Mouse (Mus musculus) forebrain, embryonic 16.5 days (tissue): ENCODE results near the gene Otulinl. TPM values are rescaled to one million over a fixed set of nuclear protein-coding genes. Genes with fewer than 3 reads are reported as not detected.

Experiments
- ATAC-seq: fragments of 200-750 bp; cut with Nextera tagmentation; 2 replicates; pipeline ENCODE4 v1.8.0; 2017; ENCODE audit warnings: mild to moderate bottlenecking, moderate library complexity
- H3K27ac ChIP-seq: fragments of 300-500 bp; sonication (generic); 2 replicates; pipeline ENCODE4 v1.5.1; 2014; ENCODE audit warnings: low read length, control low read depth
- H3K27me3 ChIP-seq: fragments of 300-500 bp; sonication (generic); replicated peaks from 2 replicates; pipeline ENCODE4 v1.6.1; 2014; ENCODE audit warnings: low read length; ENCODE audit not compliant: control insufficient read depth, insufficient read depth
- H3K36me3 ChIP-seq: fragments of 300-500 bp; sonication (generic); 2 replicates; pipeline ENCODE4 v1.6.1; 2014; ENCODE audit not compliant: control insufficient read depth, insufficient read depth
- H3K4me1 ChIP-seq: fragments of 300-500 bp; sonication (generic); replicated peaks from 2 replicates; pipeline ENCODE4 v1.6.1; 2014; ENCODE audit warnings: low read length; ENCODE audit not compliant: control insufficient read depth, insufficient read depth
- H3K4me2 ChIP-seq: fragments of 300-500 bp; sonication (generic); 2 replicates; pipeline ENCODE4 v1.6.1; 2014; ENCODE audit warnings: mild to moderate bottlenecking, low read length, control low read depth
- H3K4me3 ChIP-seq: fragments of 300-500 bp; sonication (generic); replicated peaks from 2 replicates; pipeline ENCODE4 v1.5.1; 2014; ENCODE audit warnings: mild to moderate bottlenecking, low read length, control low read depth
- H3K9ac ChIP-seq: fragments of 300-500 bp; sonication (generic); replicated peaks from 2 replicates; pipeline ENCODE4 v1.6.1; 2014; ENCODE audit warnings: low read depth, low read length, control low read depth
- H3K9me3 ChIP-seq: fragments of 300-500 bp; sonication (generic); 2 replicates; pipeline ENCODE4 v1.6.1; 2016; ENCODE audit warnings: low read length; ENCODE audit not compliant: control insufficient read depth
- WGBS: fragments of 180-500 bp; shearing (Covaris S2); extraction: QIAGEN DNeasy Blood & Tissue Kit; methylation state at CpG from one replicate; pipeline ENCODE4 v1.1.7; 2014; 5-methylcytosine and 5-hydroxymethylcytosine counted together
- polyA plus RNA-seq: library from polyadenylated mRNA; unstranded; fragments of >200 nt; fragmentation: Nextera tagmentation; extraction: Ambion mirVana; gene quantifications from 2 replicates; pipeline ENCODE4 v1.2.1, GENCODE M21; 2015

Otulinl gene
- polyA plus RNA-seq, 1 experiment from 2014 or later: 13.6 TPM

GRCm38 (mm10) chr15:27627794-27628193 is 53.6 kb downstream of the Otulinl start:
- Histone ChIP-seq H3K27ac (no peak overlapping the region), H3K36me3 (0 out of 2 replicates have a peak, but pooled peaks cover 3% of the 10 kb centered on the region), H3K9me3 (no peaks in the 10 kb centered on the region), H3K4me1 (peaks cover 18% of the 10 kb centered on the region), H3K9ac (no peak overlapping the region), H3K4me2 (no peak overlapping the region), H3K4me3 (no peak overlapping the region), H3K27me3 (no peaks in the 10 kb centered on the region)
- 90% methylated on average over 9 of the region's 9 CpGs for WGBS
- ATAC-seq: no peak

- 100% methylated on average over 1 of the region's 1 CpGs for whole genome bisulfite sequencing
These were observed 55.1 kb downstream of the Otulinl start for GRCm38 (mm10) chr15:27626314-27626713.

GRCm38 (mm10) chr15:27625890-27626255 is 55.5 kb downstream of the Otulinl start:
- no peak overlapping the region for H3K4me3 ChIP-seq
- no peak overlapping the region for H3K4me2 ChIP-seq
- peaks cover 14% of the 10 kb centered on the region for H3K4me1 ChIP-seq
- ATAC-seq: no peak
- no peaks in the 10 kb centered on the region for H3K9me3 ChIP-seq
- H3K27me3 ChIP-seq: no peaks in the 10 kb centered on the region
- no peak overlapping the region for H3K27ac ChIP-seq
- H3K9ac ChIP-seq: no peak overlapping the region
- 0 out of 2 replicates have a peak, but pooled peaks cover 3% of the 10 kb centered on the region for H3K36me3 ChIP-seq
- WGBS: 91% methylated on average over 10 of the region's 10 CpGs

More at GRCm38 (mm10) chr15:27626314-27626713, 55.1 kb downstream of the Otulinl start:
- H3K4me2 ChIP-seq: no peak overlapping the region
- H3K27me3 ChIP-seq: no peaks in the 10 kb centered on the region
- no peak overlapping the region for H3K27ac ChIP-seq
- H3K4me1 ChIP-seq: peaks cover 18% of the 10 kb centered on the region
- ATAC-seq: no peak
- H3K4me3 ChIP-seq: no peak overlapping the region
- H3K9me3 ChIP-seq: no peaks in the 10 kb centered on the region
- no peak overlapping the region for H3K9ac ChIP-seq
- 0 out of 2 replicates have a peak, but pooled peaks cover 3% of the 10 kb centered on the region for H3K36me3 ChIP-seq

GRCm38 (mm10) chr15:27625014-27625889 is 56.1 kb downstream of the Otulinl start:
- Histone ChIP-seq H3K27me3 (no peaks in the 10 kb centered on the region), H3K36me3 (0 out of 2 replicates have a peak, but pooled peaks cover 3% of the 10 kb centered on the region), H3K9me3 (no peaks in the 10 kb centered on the region), H3K27ac (no peak overlapping the region), H3K4me2 (no peak overlapping the region), H3K4me3 (no peak overlapping the region), H3K4me1 (peaks cover 13% of the 10 kb centered on the region), H3K9ac (no peak overlapping the region)
- 91% methylated on average over 13 of the region's 13 CpGs for WGBS
- no peak for ATAC-seq

GRCm38 (mm10) chr15:27623286-27623685 is 58.1 kb downstream of the Otulinl start:
- Histone ChIP-seq H3K4me2 (no peak overlapping the region), H3K27me3 (no peaks in the 10 kb centered on the region), H3K27ac (no peak overlapping the region), H3K36me3 (peaks cover 3% of the 10 kb centered on the region; the same call in 1 of the 2 replicates), H3K4me3 (no peak overlapping the region), H3K9ac (no peak overlapping the region), H3K4me1 (no peaks in the 10 kb centered on the region), H3K9me3 (no peaks in the 10 kb centered on the region)
- no peak for ATAC-seq
- 91% methylated on average over 6 of the region's 6 CpGs for WGBS

- H3K4me2 ChIP-seq: no peak overlapping the region
- ATAC-seq: no peak
- H3K9me3 ChIP-seq: no peaks in the 10 kb centered on the region
- no peak overlapping the region for H3K27ac ChIP-seq
- 85% methylated on average over 6 of the region's 6 CpGs for WGBS
- H3K9ac ChIP-seq: no peak overlapping the region
- H3K36me3 ChIP-seq: peaks cover 7% of the 10 kb centered on the region
- H3K4me1 ChIP-seq: no peaks in the 10 kb centered on the region
- H3K4me3 ChIP-seq: no peak overlapping the region
- H3K27me3 ChIP-seq: no peaks in the 10 kb centered on the region
These were observed 60.7 kb downstream of the Otulinl start for GRCm38 (mm10) chr15:27620475-27621185.

- Histone ChIP-seq H3K9me3 (no peaks in the 10 kb centered on the region), H3K27ac (no peak overlapping the region), H3K4me2 (no peak overlapping the region), H3K4me1 (no peaks in the 10 kb centered on the region), H3K36me3 (peaks cover 9% of the 10 kb centered on the region), H3K4me3 (no peak overlapping the region), H3K9ac (no peak overlapping the region), H3K27me3 (no peaks in the 10 kb centered on the region)
- 95% methylated on average over 3 of the region's 3 CpGs for WGBS
- ATAC-seq: no peak
These were observed 61.7 kb downstream of the Otulinl start for GRCm38 (mm10) chr15:27619683-27620082.

- H3K4me3 ChIP-seq: no peak overlapping the region
- no peak overlapping the region for H3K9ac ChIP-seq
- no peaks in the 10 kb centered on the region for H3K4me1 ChIP-seq
- H3K36me3 ChIP-seq: peaks cover 9% of the 10 kb centered on the region
- H3K27ac ChIP-seq: no peak overlapping the region
- no peak for ATAC-seq
- WGBS: 90% methylated on average over 6 of the region's 6 CpGs
- no peak overlapping the region for H3K4me2 ChIP-seq
- H3K9me3 ChIP-seq: no peaks in the 10 kb centered on the region
- H3K27me3 ChIP-seq: no peaks in the 10 kb centered on the region
These were observed 62.4 kb downstream of the Otulinl start for GRCm38 (mm10) chr15:27618778-27619533.

GRCm38 (mm10) chr15:27617227-27617626 is 64.2 kb downstream of the Otulinl start:
- Histone ChIP-seq H3K27ac (no peak overlapping the region), H3K4me1 (no peaks in the 10 kb centered on the region), H3K4me2 (no peak overlapping the region), H3K9me3 (no peaks in the 10 kb centered on the region), H3K4me3 (no peak overlapping the region), H3K27me3 (no peaks in the 10 kb centered on the region), H3K36me3 (peaks cover 11% of the 10 kb centered on the region), H3K9ac (no peak overlapping the region)
- no peak for ATAC-seq
- 91% methylated on average over 3 of the region's 3 CpGs for WGBS
